Mouse (Mus musculus): ENCODE measurements around the gene 9130019O22Rik. TPM values are rescaled to one million over a fixed set of nuclear protein-coding genes. Genes with fewer than 3 reads are reported as not detected.
A peak's percentile ranks its signal among the peaks of the same experiment; 100 is the strongest.
"Not testable (repeated sequence)": the region's sequence is repeated elsewhere in the genome, so short reads cannot be mapped to it uniquely, and the experiment has no call there.

9130019O22Rik gene
- polyA plus RNA-seq, 1 experiment: 3.2 TPM

- Histone ChIP-seq H3K4me3 (ENCODE audit: extremely low read depth, insufficient read depth, insufficient read length) (peak within 1 kb of the TSS; percentile 86), H3K36me3 (ENCODE audit: control insufficient read depth, insufficient read depth, low read length) (peaks cover 7% of the 10 kb centered on the region), H3K27me3 (ENCODE audit: control insufficient read depth, insufficient read depth, low read length) (no peaks in the 10 kb centered on the region), H3K27ac (ENCODE audit: insufficient read depth, low read length) (peak within 1 kb of the TSS; percentile 89), H3K4me1 (ENCODE audit: control insufficient read depth, insufficient read depth, insufficient read length) (0 out of 2 replicates have a peak, but pooled peaks cover 3% of the 10 kb centered on the region)
- WGBS: 3% methylated on average over 48 of the region's 48 CpGs
- DNase-seq (ENCODE audit: low read depth in 1 of 2, low spot score in 2 of 2): peak; percentile 83 to 97
- TF ChIP-seq CTCF (IDR thresholded peaks at IDR 0.05; ENCODE audit: extremely low read depth, insufficient read depth, insufficient read length, insufficient replicate concordance) (no peak), POLR2A (IDR thresholded peaks at IDR 0.05; ENCODE audit: low read depth, low read length) (peak; percentile 88)
These were observed 34.6 kb upstream of the 9130019O22Rik start, which contains the start of gene Zfp688 for GRCm38 (mm10) chr7:127421388-127422191. Gene Zfp688 (minus strand): TSS chr7:127422068.

- Histone ChIP-seq H3K36me3 (ENCODE audit: control insufficient read depth, insufficient read depth, low read length) (0 out of 2 replicates have a peak, but pooled peaks cover 1% of the 10 kb centered on the region), H3K4me1 (ENCODE audit: control insufficient read depth, insufficient read depth, insufficient read length) (no peaks in the 10 kb centered on the region), H3K4me3 (ENCODE audit: extremely low read depth, insufficient read depth, insufficient read length) (no peak overlapping the region), H3K27ac (ENCODE audit: insufficient read depth, low read length) (no peak overlapping the region), H3K27me3 (ENCODE audit: control insufficient read depth, insufficient read depth, low read length) (no peaks in the 10 kb centered on the region)
- 90% methylated on average over 2 of the region's 2 CpGs for WGBS
- no peak for TF ChIP-seq CTCF (IDR thresholded peaks at IDR 0.05; ENCODE audit: extremely low read depth, insufficient read depth, insufficient read length, insufficient replicate concordance)
- TF ChIP-seq POLR2A (IDR thresholded peaks at IDR 0.05; ENCODE audit: low read depth, low read length): no peak
- no peak for DNase-seq (ENCODE audit: low read depth in 1 of 2, low spot score in 2 of 2)
These were observed 24.5 kb upstream of the 9130019O22Rik start for GRCm38 (mm10) chr7:127411418-127411817.

- H3K4me3 ChIP-seq (ENCODE audit: extremely low read depth, insufficient read depth, insufficient read length): peak within 1 kb of the TSS; percentile 72
- not testable (repeated sequence) for H3K36me3 ChIP-seq (ENCODE audit: control insufficient read depth, insufficient read depth, low read length); H3K27me3 ChIP-seq (ENCODE audit: control insufficient read depth, insufficient read depth, low read length); H3K4me1 ChIP-seq (ENCODE audit: control insufficient read depth, insufficient read depth, insufficient read length)
- WGBS: 1% methylated on average over 40 of the region's 40 CpGs
- DNase-seq (ENCODE audit: low read depth in 1 of 2, low spot score in 2 of 2): peak; percentile 81 to 85
- TF ChIP-seq CTCF (IDR thresholded peaks at IDR 0.05; ENCODE audit: extremely low read depth, insufficient read depth, insufficient read length, insufficient replicate concordance) (peak; percentile 53; the same call in 1 of the 2 replicates), POLR2A (IDR thresholded peaks at IDR 0.05; ENCODE audit: low read depth, low read length) (peak; percentile 28; the same call in 1 of the 2 replicates)
- H3K27ac ChIP-seq (ENCODE audit: insufficient read depth, low read length): peak within 1 kb of the TSS; percentile 90
These were observed 19.3 kb upstream of the 9130019O22Rik start, which contains the start of gene Zfp764 for GRCm38 (mm10) chr7:127406002-127406987. Gene Zfp764 (minus strand): TSS chr7:127406822.

- not testable (repeated sequence) for DNase-seq (ENCODE audit: low read depth in 1 of 2, low spot score in 2 of 2); H3K27me3 ChIP-seq (ENCODE audit: control insufficient read depth, insufficient read depth, low read length); H3K4me1 ChIP-seq (ENCODE audit: control insufficient read depth, insufficient read depth, insufficient read length); H3K27ac ChIP-seq (ENCODE audit: insufficient read depth, low read length); H3K4me3 ChIP-seq (ENCODE audit: extremely low read depth, insufficient read depth, insufficient read length); H3K36me3 ChIP-seq (ENCODE audit: control insufficient read depth, insufficient read depth, low read length)
- WGBS: 96% methylated on average over 6 of the region's 6 CpGs
These were observed 17.1 kb upstream of the 9130019O22Rik start for GRCm38 (mm10) chr7:127404101-127404500.

GRCm38 (mm10) chr7:127402980-127403379 is 16.0 kb upstream of the 9130019O22Rik start:
- TF ChIP-seq CTCF (IDR thresholded peaks at IDR 0.05; ENCODE audit: extremely low read depth, insufficient read depth, insufficient read length, insufficient replicate concordance) (no peak), POLR2A (IDR thresholded peaks at IDR 0.05; ENCODE audit: low read depth, low read length) (no peak)
- Histone ChIP-seq H3K4me1 (ENCODE audit: control insufficient read depth, insufficient read depth, insufficient read length) (no peaks in the 10 kb centered on the region), H3K4me3 (ENCODE audit: extremely low read depth, insufficient read depth, insufficient read length) (no peak overlapping the region), H3K36me3 (ENCODE audit: control insufficient read depth, insufficient read depth, low read length) (no peaks in the 10 kb centered on the region), H3K27me3 (ENCODE audit: control insufficient read depth, insufficient read depth, low read length) (no peaks in the 10 kb centered on the region), H3K27ac (ENCODE audit: insufficient read depth, low read length) (no peak overlapping the region)
- 62% methylated on average over 2 of the region's 2 CpGs for WGBS
- no peak for DNase-seq (ENCODE audit: low read depth in 1 of 2, low spot score in 2 of 2)

GRCm38 (mm10) chr7:127400355-127400754 is 13.4 kb upstream of the 9130019O22Rik start:
- DNase-seq (ENCODE audit: low read depth in 1 of 2, low spot score in 2 of 2): no peak
- H3K27me3 ChIP-seq (ENCODE audit: control insufficient read depth, insufficient read depth, low read length): no peaks in the 10 kb centered on the region
- H3K36me3 ChIP-seq (ENCODE audit: control insufficient read depth, insufficient read depth, low read length): no peaks in the 10 kb centered on the region
- H3K4me1 ChIP-seq (ENCODE audit: control insufficient read depth, insufficient read depth, insufficient read length): no peaks in the 10 kb centered on the region
- no peak for TF ChIP-seq POLR2A (IDR thresholded peaks at IDR 0.05; ENCODE audit: low read depth, low read length)
- no peak for TF ChIP-seq CTCF (IDR thresholded peaks at IDR 0.05; ENCODE audit: extremely low read depth, insufficient read depth, insufficient read length, insufficient replicate concordance)
- 63% methylated on average over 3 of the region's 3 CpGs for WGBS
- H3K4me3 ChIP-seq (ENCODE audit: extremely low read depth, insufficient read depth, insufficient read length): no peak overlapping the region
- H3K27ac ChIP-seq (ENCODE audit: insufficient read depth, low read length): no peak overlapping the region

All from spleen, adult 2 months (tissue).